Mouse (Mus musculus): Measurements from ENCODE around the gene Evx1. TPM values are rescaled to one million over a fixed set of nuclear protein-coding genes. Genes with fewer than 3 reads are reported as not detected.

The Evx1 gene
- polyA plus RNA-seq, 1 experiment from 2014 or later, result 3.8 TPM

DNA sequence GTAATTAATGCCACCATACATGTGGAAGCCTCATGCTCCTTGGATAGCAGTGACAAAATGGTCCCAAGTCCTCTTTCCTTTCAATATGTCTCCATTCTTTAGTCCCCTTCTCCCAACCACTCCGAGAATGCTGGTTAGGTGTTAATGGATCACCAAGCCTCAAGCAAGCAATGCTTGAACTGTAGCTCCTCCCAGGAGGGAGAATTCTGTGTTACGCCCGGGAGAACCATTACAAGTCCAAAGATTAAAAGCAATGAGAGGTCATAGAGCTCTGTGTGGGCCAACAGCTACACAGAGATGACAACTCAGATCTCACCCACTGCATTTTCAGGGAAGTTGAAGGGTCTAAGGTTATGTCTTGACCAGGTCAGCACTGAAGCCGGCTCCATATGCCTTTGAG, 14.8 kb upstream of the Evx1 start:
- peaks cover 3% of the 10 kb centered on the region; the same call in 1 of the 2 replicates for H3K27me3 ChIP-seq (ENCODE audit: control insufficient read depth, insufficient read depth, low read length)
- no peaks in the 10 kb centered on the region for H3K9me3 ChIP-seq (ENCODE audit: control insufficient read depth, low read length)
- no peaks in the 10 kb centered on the region for H3K4me1 ChIP-seq (ENCODE audit: control insufficient read depth, insufficient read depth, low read length)
- H3K4me3 ChIP-seq (ENCODE audit: low read depth, low read length), result no peak overlapping the region
- no peaks in the 10 kb centered on the region for H3K36me3 ChIP-seq (ENCODE audit: control insufficient read depth, insufficient read depth, low read length)
- 73% methylated on average over 4 of the region's 4 CpGs for WGBS
- no peak overlapping the region for H3K9ac ChIP-seq (ENCODE audit: low read length)
- ATAC-seq (ENCODE audit: insufficient number of reproducible peaks, low FRiP score, low TSS enrichment, low read depth) (no peak), DNase-seq (ENCODE audit: low spot score) (no peak)
- no peak overlapping the region for H3K4me2 ChIP-seq (ENCODE audit: low read depth, severe bottlenecking)
- H3K27ac ChIP-seq (replicated peaks; ENCODE audit: low read depth, low read length), result no peak overlapping the region

DNA sequence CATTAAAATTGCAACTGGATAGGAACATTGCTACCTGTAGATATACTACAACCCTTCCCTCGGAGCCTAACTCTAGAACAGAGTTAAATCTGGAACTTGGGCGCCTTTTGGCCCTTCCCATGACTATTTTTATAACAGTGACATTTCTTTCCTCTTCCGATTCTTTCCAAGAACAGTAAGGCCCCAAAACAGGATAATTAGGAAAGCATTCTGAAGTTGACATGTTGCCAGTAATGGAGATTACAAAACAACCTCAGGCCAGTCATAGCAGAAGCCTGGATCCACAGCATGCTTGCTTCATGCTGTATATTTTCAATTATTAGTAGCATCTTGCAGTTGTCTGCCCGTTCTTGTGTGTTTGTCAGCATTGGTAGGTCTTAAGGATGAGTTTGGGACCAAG, 12.5 kb upstream of the Evx1 start:
- Histone ChIP-seq H3K4me3 (ENCODE audit: low read depth, low read length) (no peak overlapping the region), H3K9me3 (ENCODE audit: control insufficient read depth, low read length) (no peaks in the 10 kb centered on the region), H3K9ac (ENCODE audit: low read length) (no peak overlapping the region), H3K27ac (replicated peaks; ENCODE audit: low read depth, low read length) (no peak overlapping the region), H3K36me3 (ENCODE audit: control insufficient read depth, insufficient read depth, low read length) (no peaks in the 10 kb centered on the region), H3K27me3 (ENCODE audit: control insufficient read depth, insufficient read depth, low read length) (peaks cover 4% of the 10 kb centered on the region; the same call in 1 of the 2 replicates), H3K4me1 (ENCODE audit: control insufficient read depth, insufficient read depth, low read length) (peaks cover 3% of the 10 kb centered on the region; the same call in 1 of the 2 replicates), H3K4me2 (ENCODE audit: low read depth, severe bottlenecking) (no peak overlapping the region)
- ATAC-seq (ENCODE audit: insufficient number of reproducible peaks, low FRiP score, low TSS enrichment, low read depth) (no peak), DNase-seq (ENCODE audit: low spot score) (no peak)
- 87% methylated on average over 4 of the region's 4 CpGs for WGBS

DNA sequence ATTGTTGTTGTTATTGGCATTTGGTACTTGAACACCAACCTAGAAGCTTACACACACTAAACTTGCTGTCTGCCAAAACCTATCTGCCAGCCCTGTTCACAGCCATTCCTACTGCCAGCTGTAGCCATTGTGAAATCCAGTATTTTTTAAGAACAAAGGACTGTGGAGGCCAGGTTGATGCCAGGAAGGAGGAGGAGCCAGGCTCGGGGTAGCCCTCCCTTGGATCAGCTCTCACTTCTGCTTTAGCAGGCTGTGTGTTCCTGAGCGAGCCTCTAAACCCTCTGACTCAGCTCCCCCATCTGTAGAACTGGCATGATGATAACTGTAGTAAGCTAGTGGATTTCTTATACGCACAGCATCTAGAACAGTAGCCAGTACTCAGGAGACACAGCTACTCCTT, 9.9 kb upstream of the Evx1 start:
- DNase-seq (ENCODE audit: low spot score) (no peak), ATAC-seq (ENCODE audit: insufficient number of reproducible peaks, low FRiP score, low TSS enrichment, low read depth) (no peak)
- Histone ChIP-seq H3K4me1 (ENCODE audit: control insufficient read depth, insufficient read depth, low read length) (peaks cover 11% of the 10 kb centered on the region), H3K4me2 (ENCODE audit: low read depth, severe bottlenecking) (no peak overlapping the region), H3K27me3 (ENCODE audit: control insufficient read depth, insufficient read depth, low read length) (peaks cover 26% of the 10 kb centered on the region), H3K27ac (replicated peaks; ENCODE audit: low read depth, low read length) (no peak overlapping the region), H3K4me3 (ENCODE audit: low read depth, low read length) (no peak overlapping the region), H3K9me3 (ENCODE audit: control insufficient read depth, low read length) (no peaks in the 10 kb centered on the region), H3K9ac (ENCODE audit: low read length) (no peak overlapping the region), H3K36me3 (ENCODE audit: control insufficient read depth, insufficient read depth, low read length) (no peaks in the 10 kb centered on the region)
- WGBS, result 69% methylated on average over 3 of the region's 3 CpGs

DNA sequence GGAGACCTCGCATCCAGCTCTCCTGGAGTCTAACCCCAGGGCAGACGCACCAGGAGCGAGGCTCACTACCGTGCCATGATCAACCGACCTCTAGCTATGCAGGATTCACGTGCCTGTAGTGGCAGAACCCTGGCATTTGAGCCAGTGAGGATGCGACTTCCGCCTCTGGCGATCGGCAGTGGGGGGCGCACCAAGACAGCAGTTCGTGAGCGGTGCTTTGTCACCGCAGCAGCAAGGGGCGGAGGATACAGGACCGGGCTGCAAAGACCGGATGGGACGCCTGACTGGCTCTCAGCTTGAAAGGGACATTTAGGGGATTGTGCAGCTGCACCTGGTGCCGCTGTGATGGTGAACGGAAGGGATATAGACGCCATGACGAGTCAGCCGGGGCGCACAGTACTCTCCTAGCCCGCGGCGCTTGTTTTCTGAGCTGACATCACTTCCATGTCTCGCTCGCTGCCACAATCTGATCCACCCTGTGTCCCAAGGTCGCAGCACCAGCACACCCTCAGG, 7.4 kb upstream of the Evx1 start:
- WGBS, result under 1% methylated on average over 30 of the region's 30 CpGs
- Histone ChIP-seq H3K9ac (ENCODE audit: low read length) (peak overlapping the region; percentile 2; the same call in 1 of the 2 replicates), H3K4me1 (ENCODE audit: control insufficient read depth, insufficient read depth, low read length) (peaks cover 14% of the 10 kb centered on the region), H3K4me2 (ENCODE audit: low read depth, severe bottlenecking) (peak overlapping the region; percentile 50), H3K9me3 (ENCODE audit: control insufficient read depth, low read length) (no peaks in the 10 kb centered on the region), H3K4me3 (ENCODE audit: low read depth, low read length) (peak overlapping the region; percentile 25), H3K36me3 (ENCODE audit: control insufficient read depth, insufficient read depth, low read length) (no peaks in the 10 kb centered on the region), H3K27ac (replicated peaks; ENCODE audit: low read depth, low read length) (no peak overlapping the region), H3K27me3 (ENCODE audit: control insufficient read depth, insufficient read depth, low read length) (peaks cover 49% of the 10 kb centered on the region)
- DNase-seq (ENCODE audit: low spot score), result peak; percentile 79
- ATAC-seq (ENCODE audit: insufficient number of reproducible peaks, low FRiP score, low TSS enrichment, low read depth), result peak; percentile 51; the same call in 1 of the 2 replicates

DNA sequence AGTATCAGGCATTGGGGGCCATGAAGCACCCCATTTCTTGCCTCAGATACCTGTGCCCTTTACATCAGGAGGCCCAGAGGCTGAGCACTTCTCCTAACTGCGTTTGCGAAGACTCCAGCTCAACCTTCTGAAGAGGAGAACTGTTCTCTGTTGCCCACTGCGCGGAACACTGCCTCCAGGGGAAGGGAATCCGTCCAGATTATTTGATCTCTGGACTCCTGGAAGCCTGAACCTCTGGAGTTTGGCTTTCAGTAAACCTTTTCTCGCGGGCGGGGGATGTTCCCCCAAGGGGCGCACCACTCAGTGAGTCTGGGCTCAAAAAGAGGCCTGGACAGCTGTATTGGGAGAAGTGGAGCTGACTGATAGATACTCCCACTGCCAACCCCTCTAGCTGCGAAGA, 3.5 kb upstream of the Evx1 start:
- DNase-seq (ENCODE audit: low spot score) (peak; percentile 37), ATAC-seq (ENCODE audit: insufficient number of reproducible peaks, low FRiP score, low TSS enrichment, low read depth) (no peak)
- peak overlapping the region; percentile 14; the same call in 1 of the 2 replicates for H3K4me3 ChIP-seq (ENCODE audit: low read depth, low read length)
- WGBS, result 38% methylated on average over 10 of the region's 10 CpGs
- peaks cover 78% of the 10 kb centered on the region for H3K27me3 ChIP-seq (ENCODE audit: control insufficient read depth, insufficient read depth, low read length)
- H3K27ac ChIP-seq (replicated peaks; ENCODE audit: low read depth, low read length), result no peak overlapping the region
- H3K36me3 ChIP-seq (ENCODE audit: control insufficient read depth, insufficient read depth, low read length), result no peaks in the 10 kb centered on the region
- peaks cover 27% of the 10 kb centered on the region for H3K4me1 ChIP-seq (ENCODE audit: control insufficient read depth, insufficient read depth, low read length)
- no peaks in the 10 kb centered on the region for H3K9me3 ChIP-seq (ENCODE audit: control insufficient read depth, low read length)
- peak overlapping the region; percentile 40; the same call in 1 of the 2 replicates for H3K4me2 ChIP-seq (ENCODE audit: low read depth, severe bottlenecking)
- peak overlapping the region; percentile 7; the same call in 1 of the 2 replicates for H3K9ac ChIP-seq (ENCODE audit: low read length)

DNA sequence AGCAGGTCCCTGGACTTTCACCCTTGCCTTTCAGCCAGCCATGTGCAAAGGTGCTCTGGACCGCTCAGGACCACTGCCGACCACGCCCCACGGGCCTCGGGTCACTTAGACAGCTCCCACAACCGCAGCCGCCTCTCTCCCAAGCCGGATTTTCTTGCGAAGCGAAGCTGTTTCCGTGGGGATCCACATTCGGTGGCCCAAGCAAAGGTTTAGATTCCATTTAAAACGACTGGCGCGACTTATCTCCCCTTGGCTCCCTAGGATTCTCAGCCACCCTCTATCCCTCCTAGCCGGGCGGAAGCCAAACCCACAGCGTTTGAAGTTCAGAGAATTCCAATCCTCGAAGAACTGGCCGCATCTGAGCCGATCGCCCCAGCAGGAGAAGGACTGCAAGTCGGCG, 2.9 kb upstream of the Evx1 start:
- peaks cover 84% of the 10 kb centered on the region for H3K27me3 ChIP-seq (ENCODE audit: control insufficient read depth, insufficient read depth, low read length)
- ATAC-seq (ENCODE audit: insufficient number of reproducible peaks, low FRiP score, low TSS enrichment, low read depth) (no peak), DNase-seq (ENCODE audit: low spot score) (peak; percentile 67)
- H3K36me3 ChIP-seq (ENCODE audit: control insufficient read depth, insufficient read depth, low read length), result no peaks in the 10 kb centered on the region
- peak overlapping the region; percentile 14; the same call in 1 of the 2 replicates for H3K4me3 ChIP-seq (ENCODE audit: low read depth, low read length)
- H3K27ac ChIP-seq (replicated peaks; ENCODE audit: low read depth, low read length), result no peak overlapping the region
- peaks cover 27% of the 10 kb centered on the region for H3K4me1 ChIP-seq (ENCODE audit: control insufficient read depth, insufficient read depth, low read length)
- under 1% methylated on average over 24 of the region's 24 CpGs for WGBS
- peak overlapping the region; percentile 49 for H3K9ac ChIP-seq (ENCODE audit: low read length)
- peak overlapping the region; percentile 40 for H3K4me2 ChIP-seq (ENCODE audit: low read depth, severe bottlenecking)
- no peaks in the 10 kb centered on the region for H3K9me3 ChIP-seq (ENCODE audit: control insufficient read depth, low read length)

DNA sequence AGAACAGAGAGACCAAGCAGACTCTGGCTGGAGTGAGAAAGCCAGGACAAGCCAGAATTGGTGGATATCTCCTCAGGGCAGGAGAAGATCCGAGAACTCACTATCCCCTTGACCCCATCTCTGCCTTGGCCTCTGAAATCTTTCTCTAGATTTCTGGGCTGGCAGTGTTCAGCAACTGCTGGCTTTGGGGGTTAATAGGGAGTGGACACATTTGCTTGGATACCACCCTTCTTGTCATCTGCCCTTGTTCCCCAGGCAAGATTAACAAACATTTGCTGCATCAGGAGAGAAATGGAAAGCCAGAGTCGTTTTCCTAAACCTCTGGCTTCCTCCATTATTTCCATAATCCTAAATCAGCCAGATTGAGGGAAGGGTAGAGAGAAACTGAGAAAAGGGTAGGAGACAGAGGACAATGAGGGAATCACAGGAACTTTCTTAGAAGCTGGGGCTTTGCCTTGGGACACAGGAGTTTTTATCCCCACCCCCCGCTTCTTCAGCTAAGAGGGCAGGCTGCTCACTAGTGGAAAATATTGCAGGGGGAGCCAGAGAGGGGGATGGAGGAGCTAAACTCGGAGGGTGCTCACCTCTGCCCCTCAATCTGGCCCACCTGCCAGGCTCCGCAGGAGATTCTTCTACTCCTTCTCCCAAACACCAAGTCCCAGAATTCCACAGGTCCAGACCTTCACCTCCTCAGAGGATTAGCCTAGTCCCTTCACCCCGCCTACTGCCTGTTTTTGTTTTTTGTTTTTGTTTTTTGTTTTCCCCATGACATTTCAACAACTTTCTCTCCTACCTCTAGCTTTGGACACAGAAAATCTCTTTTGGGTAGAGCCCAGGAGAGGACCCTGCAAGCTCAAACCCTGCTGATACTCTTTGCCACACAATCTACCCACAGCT, 1.4 kb upstream of the Evx1 start:
- Histone ChIP-seq H3K9me3 (ENCODE audit: control insufficient read depth, low read length) (no peaks in the 10 kb centered on the region), H3K27ac (replicated peaks; ENCODE audit: low read depth, low read length) (no peak overlapping the region; the same call in 1 of the 2 replicates), H3K4me2 (ENCODE audit: low read depth, severe bottlenecking) (peak overlapping the region; percentile 58), H3K4me3 (ENCODE audit: low read depth, low read length) (peak overlapping the region; percentile 42; the same call in 1 of the 2 replicates), H3K4me1 (ENCODE audit: control insufficient read depth, insufficient read depth, low read length) (peaks cover 30% of the 10 kb centered on the region), H3K27me3 (ENCODE audit: control insufficient read depth, insufficient read depth, low read length) (peaks cover 84% of the 10 kb centered on the region), H3K36me3 (ENCODE audit: control insufficient read depth, insufficient read depth, low read length) (no peaks in the 10 kb centered on the region), H3K9ac (ENCODE audit: low read length) (peak overlapping the region; percentile 58)
- DNase-seq (ENCODE audit: low spot score), result peak; percentile 49
- 9% methylated on average over 6 of the region's 6 CpGs for WGBS
- no peak for ATAC-seq (ENCODE audit: insufficient number of reproducible peaks, low FRiP score, low TSS enrichment, low read depth)

DNA sequence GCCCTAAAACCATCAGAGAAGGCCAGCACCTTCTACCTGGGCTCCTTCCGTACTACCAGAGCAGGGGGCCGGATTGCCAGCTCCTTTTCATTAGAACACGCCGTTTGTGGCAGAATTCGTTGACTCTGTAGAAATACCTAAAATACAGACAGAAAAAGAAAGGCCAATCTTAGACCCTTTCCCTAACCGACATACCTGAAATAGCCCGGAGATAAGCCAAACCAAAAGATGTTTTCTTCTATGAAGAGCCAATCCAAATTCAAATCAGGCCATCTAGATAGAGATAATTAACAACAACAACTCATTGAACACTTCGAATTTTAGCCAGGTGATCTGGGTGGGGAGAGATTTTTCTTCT, 761 bp upstream of the Evx1 start:
- Histone ChIP-seq H3K27ac (replicated peaks; ENCODE audit: low read depth, low read length) (no peak overlapping the region; the same call in 1 of the 2 replicates), H3K4me3 (ENCODE audit: low read depth, low read length) (peak overlapping the region; percentile 42; the same call in 1 of the 2 replicates), H3K4me1 (ENCODE audit: control insufficient read depth, insufficient read depth, low read length) (peaks cover 31% of the 10 kb centered on the region), H3K36me3 (ENCODE audit: control insufficient read depth, insufficient read depth, low read length) (no peaks in the 10 kb centered on the region), H3K4me2 (ENCODE audit: low read depth, severe bottlenecking) (peak overlapping the region; percentile 58), H3K9ac (ENCODE audit: low read length) (peak overlapping the region; percentile 58), H3K27me3 (ENCODE audit: control insufficient read depth, insufficient read depth, low read length) (peaks cover 86% of the 10 kb centered on the region), H3K9me3 (ENCODE audit: control insufficient read depth, low read length) (no peaks in the 10 kb centered on the region)
- 4% methylated on average over 8 of the region's 8 CpGs for WGBS
- DNase-seq (ENCODE audit: low spot score) (no peak), ATAC-seq (ENCODE audit: insufficient number of reproducible peaks, low FRiP score, low TSS enrichment, low read depth) (no peak)
